Mouse (Mus musculus): ENCODE measurements around the gene Insm2. TPM values are rescaled to one million over a fixed set of nuclear protein-coding genes. Genes with fewer than 3 reads are reported as not detected.

Insm2 gene
- polyA plus RNA-seq, 1 experiment, result not detected

GRCm38 (mm10) chr12:55599639-55600502, 644 bp downstream of the Insm2 start:
- Histone ChIP-seq H3K9me3 (peaks cover 17% of the 10 kb centered on the region), H3K4me3 (replicated peaks) (peak overlapping the region; percentile 88), H3K4me1 (peaks cover 51% of the 10 kb centered on the region), H3K27me3 (replicated peaks) (peaks cover 48% of the 10 kb centered on the region), H3K36me3 (replicated peaks; ENCODE audit: low read length) (peaks cover 19% of the 10 kb centered on the region)
- TF ChIP-seq GATA1 (IDR thresholded peaks at IDR 0.05; ENCODE audit: borderline replicate concordance, low read length) (no peak), FLI1 (IDR thresholded peaks at IDR 0.05; ENCODE audit: low read length) (no peak)

- TF ChIP-seq FLI1 (IDR thresholded peaks at IDR 0.05; ENCODE audit: low read length), result no peak
- TF ChIP-seq GATA1 (IDR thresholded peaks at IDR 0.05; ENCODE audit: borderline replicate concordance, low read length), result no peak
- peaks cover 58% of the 10 kb centered on the region for H3K4me1 ChIP-seq
- peak overlapping the region; percentile 88 for H3K4me3 ChIP-seq (replicated peaks)
- H3K9me3 ChIP-seq, result peaks cover 16% of the 10 kb centered on the region
- peaks cover 25% of the 10 kb centered on the region for H3K36me3 ChIP-seq (replicated peaks; ENCODE audit: low read length)
- H3K27me3 ChIP-seq (replicated peaks), result peaks cover 47% of the 10 kb centered on the region
These were observed 1.3 kb downstream of the Insm2 start for GRCm38 (mm10) chr12:55600503-55600994.

- H3K36me3 ChIP-seq (replicated peaks; ENCODE audit: low read length), result peaks cover 33% of the 10 kb centered on the region
- H3K4me1 ChIP-seq, result peaks cover 51% of the 10 kb centered on the region
- no peaks in the 10 kb centered on the region for H3K9me3 ChIP-seq
- TF ChIP-seq GATA1 (IDR thresholded peaks at IDR 0.05; ENCODE audit: borderline replicate concordance, low read length) (no peak), FLI1 (IDR thresholded peaks at IDR 0.05; ENCODE audit: low read length) (no peak)
- peaks cover 18% of the 10 kb centered on the region for H3K27me3 ChIP-seq (replicated peaks)
- peak overlapping the region; percentile 67 for H3K4me3 ChIP-seq (replicated peaks)
These were observed 5.2 kb downstream of the Insm2 start for GRCm38 (mm10) chr12:55604411-55604810.

- Histone ChIP-seq H3K9me3 (no peaks in the 10 kb centered on the region), H3K36me3 (replicated peaks; ENCODE audit: low read length) (peaks cover 42% of the 10 kb centered on the region)
- TF ChIP-seq GATA1 (IDR thresholded peaks at IDR 0.05; ENCODE audit: borderline replicate concordance, low read length) (no peak), FLI1 (IDR thresholded peaks at IDR 0.05; ENCODE audit: low read length) (no peak)
These were observed 8.7 kb downstream of the Insm2 start for GRCm38 (mm10) chr12:55607902-55608301.

GRCm38 (mm10) chr12:55610812-55611211, 11.6 kb downstream of the Insm2 start:
- peaks cover 7% of the 10 kb centered on the region; the same call in 1 of the 2 replicates for H3K4me1 ChIP-seq

More at GRCm38 (mm10) chr12:55607902-55608301, 8.7 kb downstream of the Insm2 start:
- no peak overlapping the region for H3K4me3 ChIP-seq (replicated peaks)
- H3K4me1 ChIP-seq, result peaks cover 33% of the 10 kb centered on the region
- no peaks in the 10 kb centered on the region for H3K27me3 ChIP-seq (replicated peaks)

GRCm38 (mm10) chr12:55620321-55620720, 21.1 kb downstream of the Insm2 start:
- TF ChIP-seq FLI1 (IDR thresholded peaks at IDR 0.05; ENCODE audit: low read length) (no peak), GATA1 (IDR thresholded peaks at IDR 0.05; ENCODE audit: borderline replicate concordance, low read length) (no peak)

More at GRCm38 (mm10) chr12:55610812-55611211, 11.6 kb downstream of the Insm2 start:
- TF ChIP-seq FLI1 (IDR thresholded peaks at IDR 0.05; ENCODE audit: low read length), result no peak
- no peak for TF ChIP-seq GATA1 (IDR thresholded peaks at IDR 0.05; ENCODE audit: borderline replicate concordance, low read length)
- Histone ChIP-seq H3K4me3 (replicated peaks) (no peak overlapping the region), H3K36me3 (replicated peaks; ENCODE audit: low read length) (peaks cover 25% of the 10 kb centered on the region), H3K27me3 (replicated peaks) (no peaks in the 10 kb centered on the region), H3K9me3 (no peaks in the 10 kb centered on the region)

GRCm38 (mm10) chr12:55622615-55623245, 23.5 kb downstream of the Insm2 start:
- TF ChIP-seq GATA1 (IDR thresholded peaks at IDR 0.05; ENCODE audit: borderline replicate concordance, low read length), result no peak
- Histone ChIP-seq H3K4me1 (peaks cover 5% of the 10 kb centered on the region; the same call in 1 of the 2 replicates), H3K4me3 (replicated peaks) (no peak overlapping the region), H3K27me3 (replicated peaks) (no peaks in the 10 kb centered on the region), H3K36me3 (replicated peaks; ENCODE audit: low read length) (no peaks in the 10 kb centered on the region), H3K9me3 (no peaks in the 10 kb centered on the region)

More at GRCm38 (mm10) chr12:55620321-55620720, 21.1 kb downstream of the Insm2 start:
- Histone ChIP-seq H3K4me1 (peaks cover 5% of the 10 kb centered on the region; the same call in 1 of the 2 replicates), H3K27me3 (replicated peaks) (no peaks in the 10 kb centered on the region), H3K4me3 (replicated peaks) (no peak overlapping the region), H3K9me3 (no peaks in the 10 kb centered on the region), H3K36me3 (replicated peaks; ENCODE audit: low read length) (no peaks in the 10 kb centered on the region)

GRCm38 (mm10) chr12:55623254-55623653, 24.0 kb downstream of the Insm2 start:
- no peak for TF ChIP-seq FLI1 (IDR thresholded peaks at IDR 0.05; ENCODE audit: low read length)
- no peak for TF ChIP-seq GATA1 (IDR thresholded peaks at IDR 0.05; ENCODE audit: borderline replicate concordance, low read length)
- H3K27me3 ChIP-seq (replicated peaks), result no peaks in the 10 kb centered on the region
- no peaks in the 10 kb centered on the region for H3K36me3 ChIP-seq (replicated peaks; ENCODE audit: low read length)
- peaks cover 5% of the 10 kb centered on the region; the same call in 1 of the 2 replicates for H3K4me1 ChIP-seq
- no peaks in the 10 kb centered on the region for H3K9me3 ChIP-seq
- no peak overlapping the region for H3K4me3 ChIP-seq (replicated peaks)

GRCm38 (mm10) chr12:55626711-55627110, 27.5 kb downstream of the Insm2 start:
- no peak for TF ChIP-seq GATA1 (IDR thresholded peaks at IDR 0.05; ENCODE audit: borderline replicate concordance, low read length)
- no peak for TF ChIP-seq FLI1 (IDR thresholded peaks at IDR 0.05; ENCODE audit: low read length)
- H3K9me3 ChIP-seq, result no peaks in the 10 kb centered on the region
- peaks cover 3% of the 10 kb centered on the region for H3K36me3 ChIP-seq (replicated peaks; ENCODE audit: low read length)
- no peaks in the 10 kb centered on the region for H3K27me3 ChIP-seq (replicated peaks)
- no peak overlapping the region for H3K4me3 ChIP-seq (replicated peaks)
- peaks cover 5% of the 10 kb centered on the region; the same call in 1 of the 2 replicates for H3K4me1 ChIP-seq
